22 mouse cellular contexts compared by ENCODE assay signal in genomic region chr4:98567457-98567856, GRCm38 (mm10).
"Had no signal": no experiment of that assay in that cellular context is flagged by ENCODE, and none has a peak within 500 bp of the region (broad histone marks: within the 10 kb centered on the region; RNA-seq: fewer than 3 reads in every experiment).

No protein-coding gene starts in this region.

- DNase-seq: kidney, adult 18-20 months; kidney, adult 9 months; kidney, postnatal 14 days; kidney, postnatal 4 days; left cerebral cortex, postnatal 4 days; right cerebral cortex, adult 18-20 months; right cerebral cortex, postnatal 14 days; right cerebral cortex, postnatal 4 days; thymus, adult 2 months; thymus, postnatal 14 days; thymus, postnatal 4 days had no signal

- H3K27me3 ChIP-seq: limb, embryonic 12.5 days; limb, embryonic 15.5 days; liver, embryonic 15.5 days; midbrain, embryonic 12.5 days; midbrain, embryonic 15.5 days; neural tube, embryonic 12.5 days; neural tube, embryonic 15.5 days had no signal

- H3K36me3 ChIP-seq: limb, embryonic 15.5 days; liver, embryonic 15.5 days; midbrain, embryonic 12.5 days; midbrain, embryonic 15.5 days; neural tube, embryonic 12.5 days; neural tube, embryonic 15.5 days had no signal

- H3K27ac ChIP-seq: hindbrain, postnatal 0 days; limb, embryonic 12.5 days; limb, embryonic 15.5 days; liver, embryonic 15.5 days; midbrain, embryonic 12.5 days; midbrain, embryonic 15.5 days; neural tube, embryonic 12.5 days; neural tube, embryonic 15.5 days; stomach, postnatal 0 days had no signal

- H3K4me1 ChIP-seq: liver, embryonic 15.5 days; neural tube, embryonic 12.5 days had no signal

- ATAC-seq: hindbrain, postnatal 0 days; inflammation-experienced regulatory T-cells, adult 6 months; intestine, embryonic 16.5 days; midbrain, embryonic 15.5 days had no signal

- H3K4me2 ChIP-seq: limb, embryonic 12.5 days; limb, embryonic 15.5 days; liver, embryonic 15.5 days; midbrain, embryonic 12.5 days; midbrain, embryonic 15.5 days; neural tube, embryonic 12.5 days; neural tube, embryonic 15.5 days had no signal

- H3K9ac ChIP-seq: limb, embryonic 12.5 days; limb, embryonic 15.5 days; liver, embryonic 15.5 days; midbrain, embryonic 12.5 days; midbrain, embryonic 15.5 days; neural tube, embryonic 12.5 days; neural tube, embryonic 15.5 days had no signal

- H3K4me3 ChIP-seq: limb, embryonic 12.5 days; limb, embryonic 15.5 days; liver, embryonic 15.5 days; midbrain, embryonic 12.5 days; midbrain, embryonic 15.5 days; neural tube, embryonic 12.5 days; neural tube, embryonic 15.5 days had no signal

- H3K9me3 ChIP-seq: limb, embryonic 12.5 days; limb, embryonic 15.5 days; liver, embryonic 15.5 days; midbrain, embryonic 12.5 days; midbrain, embryonic 15.5 days; neural tube, embryonic 12.5 days; neural tube, embryonic 15.5 days had no signal
